Mouse (Mus musculus) CH12.LX (cell line): Measurements from ENCODE around the gene Tsnaxip1.

Experiments used
- JUN ChIP-seq: IDR thresholded peaks from 2 replicates; pipeline ENCODE4 v1.6.1; 2011; ENCODE audit warnings: low read depth, mild to moderate bottlenecking, low read length, improper control_type of control experiment, moderate library complexity; ENCODE audit not compliant: insufficient read depth
- NRF1 ChIP-seq: IDR thresholded peaks from 2 replicates; pipeline ENCODE4 v1.6.1; 2014; ENCODE audit warnings: low read depth, mild to moderate bottlenecking, inconsistent platforms, low read length, improper control_type of control experiment, moderate library complexity

DNA sequence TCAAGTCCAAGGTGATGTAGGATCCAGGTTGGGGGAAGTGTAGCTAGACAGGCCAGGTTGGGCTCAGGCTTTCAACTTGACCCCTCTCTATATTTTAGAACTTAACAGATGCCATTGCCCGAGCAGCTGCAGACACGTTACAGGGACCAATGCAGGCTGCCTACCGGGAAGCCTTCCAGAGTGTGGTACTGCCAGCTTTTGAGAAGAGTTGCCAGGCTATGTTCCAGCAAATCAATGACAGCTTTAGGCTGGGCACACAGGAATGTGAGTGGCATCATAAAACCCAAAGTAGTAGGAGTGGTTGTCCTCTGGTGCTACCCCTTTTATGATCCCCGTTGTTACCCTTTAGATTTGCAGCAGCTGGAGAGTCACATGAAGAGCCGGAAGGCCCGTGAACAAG lies 63.3 kb downstream of the Tsnaxip1 start:
- TF ChIP-seq JUN (no peak), NRF1 (no peak)
